Mouse (Mus musculus) gonadal fat pad, adult 2 months (tissue): ENCODE results near the gene Rbm47. TPM values are rescaled to one million over a fixed set of nuclear protein-coding genes. Genes with fewer than 3 reads are reported as not detected.
"Not testable (repeated sequence)": the region's sequence is repeated elsewhere in the genome, so short reads cannot be mapped to it uniquely, and the experiment has no call there.

Source experiments
- DNase-seq: peaks from one replicate; pipeline ENCODE4 v3.0.0-alpha.2; 2012; ENCODE audit warnings: low read depth
- polyA plus RNA-seq: library from polyadenylated mRNA; depleted of rRNA; stranded (reverse); fragments of >200 nt; gene quantifications from 2 replicates; pipeline ENCODE4 v1.2.3, GENCODE M21; 2012

Gene Rbm47
- polyA plus RNA-seq, 1 experiment: 54.2 TPM

GRCm38 (mm10) chr5:66026796-66027195 is 146.1 kb downstream of the Rbm47 start:
- DNase-seq: no peak

GRCm38 (mm10) chr5:66015449-66015961 is 157.4 kb downstream of the Rbm47 start:
- DNase-seq: no peak

GRCm38 (mm10) chr5:66014437-66014836 is 158.5 kb downstream of the Rbm47 start:
- no peak for DNase-seq

- DNase-seq: no peak
Measured at GRCm38 (mm10) chr5:66013999-66014398, 158.9 kb downstream of the Rbm47 start.

GRCm38 (mm10) chr5:66008245-66008967 is 164.5 kb downstream of the Rbm47 start:
- no peak for DNase-seq

GRCm38 (mm10) chr5:66005041-66005678 is 167.8 kb downstream of the Rbm47 start:
- DNase-seq: no peak

- peak; percentile 98 for DNase-seq
Measured at GRCm38 (mm10) chr5:66004134-66004925, 168.6 kb downstream of the Rbm47 start, which contains the start of gene 9130230L23Rik. TSS of gene 9130230L23Rik (minus strand) at chr5:66004285.

GRCm38 (mm10) chr5:66001232-66001631 is 171.7 kb downstream of the Rbm47 start:
- DNase-seq: peak; percentile 79

GRCm38 (mm10) chr5:66000567-66001125 is 172.3 kb downstream of the Rbm47 start:
- DNase-seq: peak; percentile 70

- DNase-seq: peak; percentile 96
Measured at GRCm38 (mm10) chr5:66000074-66000473, 172.8 kb downstream of the Rbm47 start.

GRCm38 (mm10) chr5:65999106-65999505 is 173.8 kb downstream of the Rbm47 start:
- DNase-seq: no peak

GRCm38 (mm10) chr5:65997813-65998212 is 175.1 kb downstream of the Rbm47 start:
- no peak for DNase-seq

- no peak for DNase-seq
Measured at GRCm38 (mm10) chr5:65994643-65995042, 178.3 kb downstream of the Rbm47 start.

GRCm38 (mm10) chr5:65991191-65991590 is 181.7 kb downstream of the Rbm47 start:
- DNase-seq: no peak

GRCm38 (mm10) chr5:65987004-65987403 is 185.9 kb downstream of the Rbm47 start:
- DNase-seq: not testable (repeated sequence)

- no peak for DNase-seq
Measured at GRCm38 (mm10) chr5:65986426-65986825, 186.5 kb downstream of the Rbm47 start.

GRCm38 (mm10) chr5:65975731-65976130 is 197.2 kb downstream of the Rbm47 start:
- DNase-seq: no peak

GRCm38 (mm10) chr5:65973189-65973588 is 199.7 kb downstream of the Rbm47 start:
- DNase-seq: no peak

GRCm38 (mm10) chr5:65968004-65968403 is 204.9 kb downstream of the Rbm47 start:
- DNase-seq: no peak

- no peak for DNase-seq
Measured at GRCm38 (mm10) chr5:65967091-65967490, 205.8 kb downstream of the Rbm47 start.
